Mouse (Mus musculus) ES-Bruce4 (cell line): ENCODE results near the gene Cnksr3. TPM values are rescaled to one million over a fixed set of nuclear protein-coding genes. Genes with fewer than 3 reads are reported as not detected.
A peak's percentile ranks its signal among the peaks of the same experiment; 100 is the strongest.

ENCODE experiments used
- H3K27ac ChIP-seq: 2 replicates; pipeline ENCODE4 v1.5.1; 2012; ENCODE audit warnings: low read length, inconsistent platforms; ENCODE audit not compliant: insufficient read depth
- H3K27me3 ChIP-seq: 2 replicates; pipeline ENCODE4 v1.6.1; 2012; ENCODE audit warnings: mild to moderate bottlenecking, low read length, inconsistent platforms; ENCODE audit not compliant: control insufficient read depth, poor library complexity, insufficient read depth, severe bottlenecking
- H3K36me3 ChIP-seq: 2 replicates; pipeline ENCODE4 v1.6.1; 2012; ENCODE audit warnings: inconsistent platforms, mild to moderate bottlenecking, low read length, moderate library complexity; ENCODE audit not compliant: control insufficient read depth, poor library complexity, insufficient read depth, severe bottlenecking
- H3K4me1 ChIP-seq: one replicate; pipeline ENCODE4 v1.8.1; 2011; ENCODE audit warnings: low read length; ENCODE audit not compliant: control insufficient read depth, insufficient read depth
- H3K4me3 ChIP-seq: 2 replicates; pipeline ENCODE4 v1.5.1; 2011; ENCODE audit warnings: low read depth, mild to moderate bottlenecking, low read length
- H3K9ac ChIP-seq: 2 replicates; pipeline ENCODE4 v1.6.1; 2012; ENCODE audit warnings: low read depth, mild to moderate bottlenecking, inconsistent platforms; ENCODE audit not compliant: poor library complexity, severe bottlenecking
- H3K9me3 ChIP-seq: replicated peaks from 2 replicates; pipeline ENCODE4 v1.6.1; 2012; ENCODE audit warnings: mild to moderate bottlenecking, low read length, inconsistent platforms; ENCODE audit not compliant: control insufficient read depth, poor library complexity, insufficient read depth, severe bottlenecking
- CTCF ChIP-seq: IDR thresholded peaks from one replicate; pipeline ENCODE4 v1.8.1; 2011; ENCODE audit warnings: low read depth, low read length
- EP300 ChIP-seq: IDR thresholded peaks from 2 replicates; pipeline ENCODE4 v1.6.1; 2011; ENCODE audit warnings: low read depth, low read length; ENCODE audit not compliant: insufficient read depth
- POLR2A ChIP-seq: IDR thresholded peaks from one replicate; pipeline ENCODE4 v1.8.1; 2011; ENCODE audit warnings: low read length; ENCODE audit not compliant: insufficient read depth
- polyA plus RNA-seq: library from polyadenylated mRNA; stranded (reverse); fragments of >200 nt; gene quantifications from 2 replicates; pipeline ENCODE4 v1.2.4, GENCODE M21; 2011; ENCODE audit warnings: low read depth; ENCODE audit not compliant: missing spikeins, insufficient read depth, insufficient read length

Cnksr3 gene
- polyA plus RNA-seq: 12.0 and 14.6 TPM in 2 replicates

GRCm38 (mm10) chr10:7211696-7212482, at the start of gene Cnksr3:
Cnksr3 (minus strand) TSS chr10:7212237.
- TF ChIP-seq CTCF: no peak
- no peak for TF ChIP-seq EP300
- peak; percentile 10 for TF ChIP-seq POLR2A
- Histone ChIP-seq H3K4me1 (no peaks in the 10 kb centered on the region), H3K9me3 (no peaks in the 10 kb centered on the region), H3K27me3 (no peaks in the 10 kb centered on the region), H3K9ac (peak within 1 kb of the TSS; percentile 72), H3K27ac (no peak within 1 kb of the TSS), H3K36me3 (no peaks in the 10 kb centered on the region), H3K4me3 (peak within 1 kb of the TSS; percentile 92)

- no peak overlapping the region for H3K4me3 ChIP-seq
- no peaks in the 10 kb centered on the region for H3K9me3 ChIP-seq
- no peaks in the 10 kb centered on the region for H3K27me3 ChIP-seq
- TF ChIP-seq CTCF (no peak), EP300 (no peak), POLR2A (no peak)
- H3K4me1 ChIP-seq: no peaks in the 10 kb centered on the region
- H3K9ac ChIP-seq: no peak overlapping the region
- no peaks in the 10 kb centered on the region for H3K36me3 ChIP-seq
- no peak overlapping the region for H3K27ac ChIP-seq
These were observed 48.4 kb upstream of the Cnksr3 start for GRCm38 (mm10) chr10:7260166-7261108.

GRCm38 (mm10) chr10:7258607-7259006, 46.6 kb upstream of the Cnksr3 start:
- TF ChIP-seq CTCF (no peak), EP300 (no peak), POLR2A (no peak)
- no peak overlapping the region for H3K27ac ChIP-seq
- H3K4me3 ChIP-seq: no peak overlapping the region
- no peaks in the 10 kb centered on the region for H3K4me1 ChIP-seq
- no peak overlapping the region for H3K9ac ChIP-seq
- no peaks in the 10 kb centered on the region for H3K9me3 ChIP-seq
- H3K36me3 ChIP-seq: no peaks in the 10 kb centered on the region
- H3K27me3 ChIP-seq: no peaks in the 10 kb centered on the region

- Histone ChIP-seq H3K36me3 (no peaks in the 10 kb centered on the region), H3K27me3 (no peaks in the 10 kb centered on the region), H3K27ac (no peak overlapping the region), H3K4me3 (no peak overlapping the region), H3K9ac (no peak overlapping the region), H3K9me3 (no peaks in the 10 kb centered on the region), H3K4me1 (no peaks in the 10 kb centered on the region)
- TF ChIP-seq CTCF (no peak), EP300 (no peak)
These were observed 38.4 kb upstream of the Cnksr3 start for GRCm38 (mm10) chr10:7250455-7250854.

- Histone ChIP-seq H3K4me1 (no peaks in the 10 kb centered on the region), H3K36me3 (no peaks in the 10 kb centered on the region), H3K9ac (no peak overlapping the region), H3K4me3 (no peak overlapping the region), H3K27ac (peak overlapping the region; percentile 65; the same call in 1 of the 2 replicates), H3K9me3 (no peaks in the 10 kb centered on the region), H3K27me3 (no peaks in the 10 kb centered on the region)
- TF ChIP-seq CTCF (peak; percentile 1), POLR2A (no peak)
These were observed 22.6 kb upstream of the Cnksr3 start for GRCm38 (mm10) chr10:7234601-7235000.
